Mouse (Mus musculus) limb, embryonic 11.5 days (tissue): Measurements from ENCODE around the gene Pgbd5. TPM values are rescaled to one million over a fixed set of nuclear protein-coding genes. Genes with fewer than 3 reads are reported as not detected.

Source experiments
- ATAC-seq: fragments of 200-750 bp; cut with Nextera tagmentation; 2 replicates; pipeline ENCODE4 v1.8.0; 2017; ENCODE audit warnings: low read depth; ENCODE audit not compliant: insufficient number of reproducible peaks, low FRiP score, low TSS enrichment
- DNase-seq: peaks from one replicate; pipeline ENCODE4 v3.0.0-alpha.2; 2015; ENCODE audit warnings: low spot score
- H3K27ac ChIP-seq: fragments of 300-500 bp; sonication (generic); replicated peaks from 2 replicates; pipeline ENCODE4 v1.5.1; 2014; ENCODE audit warnings: low read depth, mild to moderate bottlenecking, low read length
- H3K27me3 ChIP-seq: fragments of 300-500 bp; sonication (generic); 2 replicates; pipeline ENCODE4 v1.6.1; 2014; ENCODE audit warnings: mild to moderate bottlenecking, low read length, mixed read lengths; ENCODE audit not compliant: control insufficient read depth, insufficient read depth
- H3K36me3 ChIP-seq: fragments of 300-500 bp; sonication (generic); 2 replicates; pipeline ENCODE4 v1.6.1; 2014; ENCODE audit warnings: mild to moderate bottlenecking, low read length, moderate library complexity, mixed read lengths; ENCODE audit not compliant: control insufficient read depth, insufficient read depth
- H3K4me1 ChIP-seq: fragments of 300-500 bp; sonication (generic); 2 replicates; pipeline ENCODE4 v1.6.1; 2014; ENCODE audit warnings: low read length, mixed read lengths; ENCODE audit not compliant: control insufficient read depth, insufficient read depth
- H3K4me2 ChIP-seq: fragments of 300-500 bp; sonication (generic); 2 replicates; pipeline ENCODE4 v1.6.1; 2014; ENCODE audit warnings: low read depth, mild to moderate bottlenecking, moderate library complexity; ENCODE audit not compliant: severe bottlenecking
- H3K4me3 ChIP-seq: fragments of 300-500 bp; sonication (generic); 2 replicates; pipeline ENCODE4 v1.5.1; 2014; ENCODE audit warnings: low read depth, low read length
- H3K9ac ChIP-seq: fragments of 300-500 bp; sonication (generic); 2 replicates; pipeline ENCODE4 v1.6.1; 2014; ENCODE audit warnings: mild to moderate bottlenecking, low read length
- H3K9me3 ChIP-seq: fragments of 300-500 bp; sonication (generic); 2 replicates; pipeline ENCODE4 v1.6.1; 2016; ENCODE audit warnings: low read length; ENCODE audit not compliant: control insufficient read depth
- WGBS: fragments of 180-500 bp; shearing (Covaris S2); extraction: QIAGEN DNeasy Blood & Tissue Kit; methylation state at CpG from one replicate; pipeline ENCODE4 v1.1.7; 2014; 5-methylcytosine and 5-hydroxymethylcytosine counted together
- polyA plus RNA-seq: library from polyadenylated mRNA; unstranded; fragments of >200 nt; fragmentation: Nextera tagmentation; extraction: Ambion mirVana; gene quantifications from 2 replicates; pipeline ENCODE4 v1.2.1, GENCODE M21; 2014

Gene Pgbd5
- polyA plus RNA-seq, result 0.36 and 0.95 TPM in 2 replicates

GRCm38 (mm10) chr8:124439558-124439957 lies at the start of gene Pgbd5:
Gene Pgbd5 (minus strand): TSS chr8:124439658.
- DNase-seq (no peak), ATAC-seq (no peak)
- 74% methylated on average over 6 of the region's 6 CpGs for WGBS

GRCm38 (mm10) chr8:124483356-124484115 lies 44.1 kb upstream of the Pgbd5 start:
- Histone ChIP-seq H3K9ac (no peak overlapping the region), H3K4me3 (no peak overlapping the region), H3K9me3 (peaks cover 3% of the 10 kb centered on the region; the same call in 1 of the 2 replicates), H3K27ac (no peak overlapping the region), H3K4me2 (no peak overlapping the region), H3K27me3 (no peaks in the 10 kb centered on the region), H3K4me1 (no peaks in the 10 kb centered on the region), H3K36me3 (no peaks in the 10 kb centered on the region)
- 71% methylated on average over 7 of the region's 7 CpGs for WGBS
- DNase-seq (no peak), ATAC-seq (no peak)

More at GRCm38 (mm10) chr8:124439558-124439957, at the start of gene Pgbd5:
- H3K4me3 ChIP-seq, result no peak within 1 kb of the TSS
- no peaks in the 10 kb centered on the region for H3K36me3 ChIP-seq
- H3K9ac ChIP-seq, result no peak within 1 kb of the TSS
- no peak within 1 kb of the TSS for H3K4me2 ChIP-seq
- no peaks in the 10 kb centered on the region for H3K9me3 ChIP-seq
- H3K27me3 ChIP-seq, result no peaks in the 10 kb centered on the region
- no peaks in the 10 kb centered on the region for H3K4me1 ChIP-seq
- no peak within 1 kb of the TSS for H3K27ac ChIP-seq

- Histone ChIP-seq H3K27ac (no peak overlapping the region), H3K27me3 (no peaks in the 10 kb centered on the region), H3K36me3 (no peaks in the 10 kb centered on the region), H3K9me3 (peaks cover 3% of the 10 kb centered on the region; the same call in 1 of the 2 replicates), H3K4me2 (no peak overlapping the region), H3K4me1 (no peaks in the 10 kb centered on the region), H3K9ac (no peak overlapping the region), H3K4me3 (no peak overlapping the region)
- WGBS, result 81% methylated on average over 2 of the region's 2 CpGs
- ATAC-seq (no peak), DNase-seq (no peak)
These were observed 43.3 kb upstream of the Pgbd5 start for GRCm38 (mm10) chr8:124482790-124483189.

- H3K36me3 ChIP-seq, result no peaks in the 10 kb centered on the region
- H3K4me2 ChIP-seq, result no peak overlapping the region
- H3K9me3 ChIP-seq, result peaks cover 3% of the 10 kb centered on the region; the same call in 1 of the 2 replicates
- no peak overlapping the region for H3K27ac ChIP-seq
- ATAC-seq (no peak), DNase-seq (no peak)
- no peak overlapping the region for H3K4me3 ChIP-seq
- WGBS, result 91% methylated on average over 8 of the region's 8 CpGs
- no peaks in the 10 kb centered on the region for H3K4me1 ChIP-seq
- H3K9ac ChIP-seq, result no peak overlapping the region
- H3K27me3 ChIP-seq, result no peaks in the 10 kb centered on the region
These were observed 40.9 kb upstream of the Pgbd5 start for GRCm38 (mm10) chr8:124480321-124480720.

GRCm38 (mm10) chr8:124479251-124479650 lies 39.8 kb upstream of the Pgbd5 start:
- Histone ChIP-seq H3K9me3 (peaks cover 3% of the 10 kb centered on the region; the same call in 1 of the 2 replicates), H3K9ac (no peak overlapping the region), H3K4me3 (no peak overlapping the region), H3K4me1 (no peaks in the 10 kb centered on the region), H3K27ac (no peak overlapping the region), H3K4me2 (no peak overlapping the region), H3K27me3 (no peaks in the 10 kb centered on the region), H3K36me3 (no peaks in the 10 kb centered on the region)
- ATAC-seq (no peak), DNase-seq (no peak)
- WGBS, result 78% methylated on average over 3 of the region's 3 CpGs

- ATAC-seq (no peak), DNase-seq (no peak)
- no peak overlapping the region for H3K4me2 ChIP-seq
- no peaks in the 10 kb centered on the region for H3K36me3 ChIP-seq
- 61% methylated on average over 9 of the region's 9 CpGs for WGBS
- H3K4me1 ChIP-seq, result no peaks in the 10 kb centered on the region
- H3K9ac ChIP-seq, result no peak overlapping the region
- H3K9me3 ChIP-seq, result no peaks in the 10 kb centered on the region
- H3K27me3 ChIP-seq, result no peaks in the 10 kb centered on the region
- H3K27ac ChIP-seq, result no peak overlapping the region
- no peak overlapping the region for H3K4me3 ChIP-seq
These were observed 37.2 kb upstream of the Pgbd5 start for GRCm38 (mm10) chr8:124476701-124477100.

GRCm38 (mm10) chr8:124475690-124476089 lies 36.2 kb upstream of the Pgbd5 start:
- no peaks in the 10 kb centered on the region for H3K27me3 ChIP-seq
- H3K27ac ChIP-seq, result no peak overlapping the region
- no peak overlapping the region for H3K9ac ChIP-seq
- no peak for DNase-seq
- ATAC-seq, result no peak
- H3K4me1 ChIP-seq, result no peaks in the 10 kb centered on the region
- no peaks in the 10 kb centered on the region for H3K36me3 ChIP-seq
- H3K4me3 ChIP-seq, result no peak overlapping the region
- WGBS, result 84% methylated on average over 5 of the region's 5 CpGs
- H3K9me3 ChIP-seq, result no peaks in the 10 kb centered on the region
- H3K4me2 ChIP-seq, result no peak overlapping the region

- H3K9me3 ChIP-seq, result no peaks in the 10 kb centered on the region
- H3K4me1 ChIP-seq, result no peaks in the 10 kb centered on the region
- no peak overlapping the region for H3K4me3 ChIP-seq
- no peak overlapping the region for H3K4me2 ChIP-seq
- DNase-seq, result no peak
- H3K9ac ChIP-seq, result no peak overlapping the region
- H3K27ac ChIP-seq, result no peak overlapping the region
- no peak for ATAC-seq
- WGBS, result 56% methylated on average over 2 of the region's 2 CpGs
- H3K27me3 ChIP-seq, result no peaks in the 10 kb centered on the region
- H3K36me3 ChIP-seq, result no peaks in the 10 kb centered on the region
These were observed 25.2 kb upstream of the Pgbd5 start for GRCm38 (mm10) chr8:124464641-124465040.
